In genomic region chr10:68136051-68136450, GRCm38 (mm10) we compare ENCODE assay signal across 8 mouse cellular contexts.
DNase-seq lines count a peak whose midpoint lies in the region; ATAC-seq and TF ChIP-seq lines count a peak whose summit lies in the region.

No protein-coding gene starts in this region.

- peak overlapping the region; percentile 75 for H3K4me2 ChIP-seq in intestine, embryonic 16.5 days (ENCODE audit: low read depth, low read length)
- H3K4me2 ChIP-seq in midbrain, embryonic 16.5 days (ENCODE audit: low read length): peak overlapping the region; percentile 73

- no peaks in the 10 kb centered on the region; the same call in 1 of the 2 replicates for H3K4me1 ChIP-seq in cortical plate, adult 2 months (ENCODE audit: control insufficient read depth, insufficient read depth, low read length)
- peaks cover 19% of the 10 kb centered on the region for H3K4me1 ChIP-seq in intestine, embryonic 16.5 days (ENCODE audit: control insufficient read depth, insufficient read depth, low read length)
- H3K4me1 ChIP-seq in midbrain, embryonic 16.5 days (ENCODE audit: control insufficient read depth, insufficient read depth, low read length): peaks cover 20% of the 10 kb centered on the region

- H3K27me3 ChIP-seq in intestine, embryonic 16.5 days (replicated peaks; ENCODE audit: control insufficient read depth, insufficient read depth, low read length): no peaks in the 10 kb centered on the region
- no peaks in the 10 kb centered on the region for H3K27me3 ChIP-seq in midbrain, embryonic 16.5 days (ENCODE audit: control insufficient read depth, insufficient read depth, low read depth, low read length)

- peaks cover 4% of the 10 kb centered on the region; the same call in 1 of the 2 replicates for H3K36me3 ChIP-seq in intestine, embryonic 16.5 days (ENCODE audit: control insufficient read depth, insufficient read depth, low read length)
- no peaks in the 10 kb centered on the region for H3K36me3 ChIP-seq in midbrain, embryonic 16.5 days (ENCODE audit: control insufficient read depth, insufficient read depth, low read length)

- H3K9ac ChIP-seq in intestine, embryonic 16.5 days (ENCODE audit: low read depth, low read length): peak overlapping the region; percentile 57
- peak overlapping the region; percentile 55 for H3K9ac ChIP-seq in midbrain, embryonic 16.5 days (ENCODE audit: low read depth, low read length)

- peak overlapping the region; percentile 38 for H3K4me3 ChIP-seq in cortical plate, adult 2 months (ENCODE audit: insufficient read depth, low read length)
- peak overlapping the region; percentile 54 for H3K4me3 ChIP-seq in intestine, embryonic 16.5 days (ENCODE audit: low read length)
- peak overlapping the region; percentile 36 for H3K4me3 ChIP-seq in midbrain, embryonic 16.5 days (ENCODE audit: low read depth, low read length)

- peak; percentile 78 for DNase-seq in kidney, adult 9 months
- no peak for DNase-seq in kidney, adult 11 months
- no peak for DNase-seq in embryo, embryonic 9.5 days (ENCODE audit: extremely low spot score)
- no peak for DNase-seq in right cerebral cortex, postnatal 25 days

- no peak for TF ChIP-seq POLR2A in cortical plate, adult 2 months (IDR thresholded peaks at IDR 0.05; ENCODE audit: extremely low read depth, insufficient read depth, low read length)

- no peak for TF ChIP-seq CTCF in cortical plate, adult 2 months (IDR thresholded peaks at IDR 0.05; ENCODE audit: extremely low read depth, insufficient read depth, low read length)

- no peaks in the 10 kb centered on the region for H3K9me3 ChIP-seq in intestine, embryonic 16.5 days (ENCODE audit: control insufficient read depth, low read length)
- H3K9me3 ChIP-seq in midbrain, embryonic 16.5 days (replicated peaks; ENCODE audit: control insufficient read depth, low read length, poor library complexity, severe bottlenecking): no peaks in the 10 kb centered on the region; the same call in 1 of the 2 replicates

- ATAC-seq in intestine, embryonic 16.5 days: peak; percentile 44
- no peak for ATAC-seq in midbrain, embryonic 16.5 days
- ATAC-seq in cerebellum, adult (ENCODE audit: insufficient number of reproducible peaks, low FRiP score, low TSS enrichment): no peak

- WGBS in intestine, embryonic 16.5 days: 1% methylated on average over 9 of the region's 9 CpGs
- 4% methylated on average over 9 of the region's 9 CpGs for WGBS in midbrain, embryonic 16.5 days

- H3K27ac ChIP-seq in cortical plate, adult 2 months (ENCODE audit: insufficient read depth, low read length): peak overlapping the region; percentile 32
- peak overlapping the region; percentile 91 for H3K27ac ChIP-seq in intestine, embryonic 16.5 days (ENCODE audit: low read length)
- H3K27ac ChIP-seq in midbrain, embryonic 16.5 days (ENCODE audit: low read length): peak overlapping the region; percentile 51

Comparison
In these comparisons a context has a peak if more than half of its experiments do, and no peak if none do; other contexts are left out.
1. H3K27ac ChIP-seq: peak in every context shown above with its lines; median percentile 91 in intestine, embryonic 16.5 days; 51 in midbrain, embryonic 16.5 days; 32 in cortical plate, adult 2 months.